Mouse (Mus musculus) MEL (cell line): ENCODE measurements at regions not wholly inside any gene's neighbourhood (a gene's known extent, or its start where the extent isn't known, plus 50 kb on each side); places are given as distances from the start of the nearest gene placed in this dataset.

Experiments used
- CHD2 ChIP-seq: IDR thresholded peaks from 2 replicates; pipeline ENCODE4 v1.6.1; 2011; ENCODE audit warnings: low read length, improper control_type of control experiment
- CTCF ChIP-seq, 3 experiments: IDR thresholded peaks in 2 of 3; conservative IDR thresholded peaks in 1 of 3; 2 replicates each; pipeline ENCODE4 v1.5.1; 2011 to 2012; ENCODE audit warnings: low read length in 3 of 3, low read depth in 2 of 3, mild to moderate bottlenecking in 2 of 3, improper control_type of control experiment in 1 of 3, inconsistent platforms in 1 of 3, mixed read lengths in 1 of 3, moderate library complexity in 1 of 3; ENCODE audit not compliant: control insufficient read depth in 1 of 3, insufficient read depth in 1 of 3, poor library complexity in 1 of 3, severe bottlenecking in 1 of 3
- ELF1 ChIP-seq: IDR thresholded peaks from 2 replicates; pipeline ENCODE4 v1.6.1; 2014; ENCODE audit warnings: low read depth, mild to moderate bottlenecking, inconsistent platforms, low read length, improper control_type of control experiment, moderate library complexity
- EP300 ChIP-seq, 2 experiments: IDR thresholded peaks; 2 replicates each; pipeline ENCODE4 v1.6.1; 2011; ENCODE audit warnings: improper control_type of control experiment in 2 of 2, low read length in 2 of 2, low read depth in 1 of 2, mild to moderate bottlenecking in 1 of 2
- HCFC1 ChIP-seq: IDR thresholded peaks from 2 replicates; pipeline ENCODE4 v1.6.1; 2012; ENCODE audit warnings: low read depth, mild to moderate bottlenecking, inconsistent platforms, low read length, improper control_type of control experiment, moderate library complexity
- KAT2A ChIP-seq: conservative IDR thresholded peaks from 2 replicates; pipeline ENCODE4 v1.6.1; 2012; ENCODE audit warnings: low read depth, low read length, improper control_type of control experiment, inconsistent platforms
- MAFK ChIP-seq: IDR thresholded peaks from 2 replicates; pipeline ENCODE4 v1.6.1; 2011; ENCODE audit warnings: low read depth, mild to moderate bottlenecking, low read length, improper control_type of control experiment, borderline replicate concordance
- MEF2A ChIP-seq: IDR thresholded peaks from 2 replicates; pipeline ENCODE4 v1.6.1; 2014; ENCODE audit warnings: low read depth, mild to moderate bottlenecking, inconsistent platforms, low read length, improper control_type of control experiment; ENCODE audit not compliant: poor library complexity, insufficient replicate concordance, severe bottlenecking; ENCODE audit errors: extremely low read depth
- MXI1 ChIP-seq: IDR thresholded peaks from 2 replicates; pipeline ENCODE4 v1.6.1; 2011; ENCODE audit warnings: mild to moderate bottlenecking, low read depth, low read length, improper control_type of control experiment
- POLR2A ChIP-seq, 2 experiments: IDR thresholded peaks; 2 replicates each; pipeline ENCODE4 v1.6.1; 2011 to 2012; ENCODE audit warnings: low read length in 2 of 2, mild to moderate bottlenecking in 2 of 2, control low read depth in 1 of 2, improper control_type of control experiment in 1 of 2, low read depth in 1 of 2, moderate library complexity in 1 of 2; ENCODE audit not compliant: control insufficient read depth in 1 of 2, insufficient read depth in 1 of 2, poor library complexity in 1 of 2
- SIN3A ChIP-seq: IDR thresholded peaks from 2 replicates; pipeline ENCODE4 v1.6.1; 2012; ENCODE audit warnings: low read length, improper control_type of control experiment, inconsistent platforms
- TAL1 ChIP-seq: IDR thresholded peaks from 2 replicates; pipeline ENCODE4 v1.6.1; 2012; ENCODE audit warnings: mild to moderate bottlenecking, inconsistent platforms, low read length, moderate library complexity, mixed read lengths
- TCF12 ChIP-seq: IDR thresholded peaks from 2 replicates; pipeline ENCODE4 v1.6.1; 2014; ENCODE audit warnings: low read depth, mild to moderate bottlenecking, inconsistent platforms, low read length, improper control_type of control experiment, moderate library complexity

DNA sequence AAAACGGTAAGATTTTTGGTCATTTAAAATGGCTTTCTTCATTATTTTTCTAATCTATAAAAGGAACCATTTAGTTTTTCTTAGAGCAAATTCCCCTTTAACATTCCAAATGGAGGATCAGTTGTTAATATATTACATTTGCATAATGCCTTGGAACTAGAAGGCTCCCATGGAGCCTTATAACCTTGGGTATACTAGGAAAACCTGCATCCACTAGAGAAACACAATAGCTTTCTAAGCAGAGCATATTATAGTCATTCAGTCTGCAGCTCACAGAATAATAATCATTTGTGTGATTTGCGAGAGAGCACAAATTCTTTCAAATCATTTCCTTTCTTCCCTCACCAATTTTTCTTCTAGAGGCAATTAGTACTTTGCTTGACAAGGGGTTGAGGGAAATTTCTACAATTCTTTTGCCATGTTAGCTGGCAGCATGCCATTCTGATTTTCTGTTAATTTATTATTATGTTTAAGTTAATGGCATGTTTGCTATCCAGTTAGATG is 418.0 kb upstream of the Slc39a10 start:
- TF ChIP-seq CTCF (IDR thresholded peaks at IDR 0.05 in 2 of 3, conservative IDR thresholded peaks at IDR 0.05 in 1 of 3; ENCODE audit: control insufficient read depth in 1 of 3, insufficient read depth in 1 of 3, low read depth in 2 of 3, low read length in 3 of 3, poor library complexity in 1 of 3, severe bottlenecking in 1 of 3) (no peak), ELF1 (no peak), MAFK (no peak), POLR2A (IDR thresholded peaks at IDR 0.05; ENCODE audit: control insufficient read depth in 1 of 2, insufficient read depth in 1 of 2, low read depth in 1 of 2, low read length in 2 of 2, poor library complexity in 1 of 2) (no peak), SIN3A (no peak), HCFC1 (no peak), TAL1 (no peak), MXI1 (no peak), EP300 (IDR thresholded peaks at IDR 0.05; ENCODE audit: low read depth in 1 of 2, low read length in 2 of 2) (no peak), CHD2 (no peak), TCF12 (no peak), MEF2A (no peak), KAT2A (no peak)
